In the genomic region with DNA sequence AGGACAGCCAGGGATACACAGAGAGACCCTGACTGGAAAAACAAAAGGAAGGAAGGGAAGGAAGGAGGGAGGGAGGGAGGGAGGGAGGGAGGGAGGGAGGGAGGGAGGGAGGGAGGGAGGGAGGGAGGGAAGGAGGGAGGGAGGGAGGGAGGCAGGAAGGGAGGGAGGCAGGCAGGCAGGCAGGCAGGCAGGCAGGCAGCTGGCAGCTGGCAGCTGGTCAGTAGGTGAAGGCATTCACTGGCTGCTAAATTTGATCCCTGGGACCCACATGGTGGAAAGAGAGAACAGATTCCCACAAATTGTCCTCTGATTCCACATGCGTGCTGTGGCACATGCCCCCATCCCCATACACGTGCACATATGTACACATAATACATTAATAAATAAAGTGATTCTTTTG, we compare ENCODE assay signal across 16 mouse cellular contexts. TPM values are rescaled to one million over a fixed set of nuclear protein-coding genes. Genes with fewer than 3 reads are reported as not detected.
DNase-seq lines count a peak whose midpoint lies in the region; TF ChIP-seq lines count a peak whose summit lies in the region.
"Had no signal": no experiment of that assay in that cellular context is flagged by ENCODE, and none has a peak within 500 bp of the region (broad histone marks: within the 10 kb centered on the region; RNA-seq: fewer than 3 reads in every experiment).

No protein-coding gene starts in this region.

- peaks cover 18% of the 10 kb centered on the region for H3K27me3 ChIP-seq in myocyte (ENCODE audit: control insufficient read depth, insufficient read depth, insufficient read length)
- H3K27me3 ChIP-seq: CH12.LX, Patski had no signal

- no peak for TF ChIP-seq CTCF in gastrocnemius, adult 2 months (IDR thresholded peaks at IDR 0.05)

- no peak overlapping the region for H3K4me2 ChIP-seq in myocyte (ENCODE audit: low read depth)

- no peak overlapping the region for H3ac ChIP-seq in myocyte (ENCODE audit: control insufficient read depth, insufficient read length)

- TF ChIP-seq POLR2A in myocyte (IDR thresholded peaks at IDR 0.05; ENCODE audit: insufficient read length, low read depth): no peak

- no peaks in the 10 kb centered on the region for H3K36me3 ChIP-seq in myocyte (ENCODE audit: control insufficient read depth, insufficient read depth)

- no peak overlapping the region for H3K4me3 ChIP-seq in gastrocnemius, adult 2 months
- H3K4me3 ChIP-seq in myocyte: no peak overlapping the region

- H3K79me2 ChIP-seq in myocyte (ENCODE audit: control insufficient read depth, insufficient read depth): no peaks in the 10 kb centered on the region

- no peak overlapping the region for H3K27ac ChIP-seq in gastrocnemius, adult 2 months

- intact Hi-C loops in gastrocnemius, adult 2 months (cut with DNase I): no loop called here
- intact Hi-C loops in gastrocnemius, postnatal 14 days (cut with DNase I; ENCODE audit: low total_unique reads): no loop called here

- peak; percentile 33 for DNase-seq in gastrocnemius, adult 2 months
- DNase-seq in gastrocnemius, postnatal 14 days: no peak
- no peak for DNase-seq in adipocyte (ENCODE audit: low spot score)
- DNase-seq: adrenal gland, adult 2 months; adrenal gland, postnatal 10 days; adrenal gland, postnatal 14 days; adrenal gland, postnatal 25 days; adrenal gland, postnatal 36 days; B cell, adult 2 months; cerebellum, adult 11 months; cerebellum, adult 18-20 months; cerebellum, adult 2 months had no signal

TF ChIP-seq in myocyte, 11 proteins besides CTCF, POLR2A, EP300 and RAD21:
- TF ChIP-seq REST (IDR thresholded peaks at IDR 0.05; ENCODE audit: insufficient read depth, insufficient read length) (no peak), USF1 (IDR thresholded peaks at IDR 0.05; ENCODE audit: low read depth) (no peak), MAX (IDR thresholded peaks at IDR 0.05; ENCODE audit: low read depth) (no peak), TCF12 (IDR thresholded peaks at IDR 0.05; ENCODE audit: insufficient read depth, poor library complexity, severe bottlenecking) (no peak), MYOD1 (IDR thresholded peaks at IDR 0.05; ENCODE audit: control insufficient read depth in 1 of 3, insufficient read length in 2 of 3, low read depth in 2 of 3) (peak in 2 of 3 experiments; percentile 56 to 76), CEBPB (IDR thresholded peaks at IDR 0.05; ENCODE audit: insufficient read depth, poor library complexity, severe bottlenecking) (no peak), POLR2AphosphoS2 (IDR thresholded peaks at IDR 0.05; ENCODE audit: insufficient read length, low read depth) (no peak), E2F4 (IDR thresholded peaks at IDR 0.05; ENCODE audit: insufficient read depth) (no peak), TCF3 (IDR thresholded peaks at IDR 0.05; ENCODE audit: insufficient read length, low read depth) (peak; percentile 76), MYOG (IDR thresholded peaks at IDR 0.05; ENCODE audit: control insufficient read depth in 1 of 3, insufficient read depth in 1 of 3, insufficient read length in 2 of 3, low read depth in 2 of 3) (peak in 2 of 3 experiments; percentile 71 to 74), SRF (IDR thresholded peaks at IDR 0.05; ENCODE audit: control insufficient read depth, insufficient read length, low read depth) (no peak)

RNA-seq across cellular contexts. Expression of a gene that starts 5.7 kb away (rescaled TPM):
- 1 to 10 TPM; 1.8 to 2.7 TPM for total RNA-seq in gastrocnemius, adult 2 months (2021)
- total RNA-seq in gastrocnemius, postnatal 14 days (2021): 1 to 10 TPM; 1.7 to 2.5 TPM
- polyA plus RNA-seq in myocyte (2012; fragmentation: generic; extraction: Trizol): 2.3 TPM

RNA-seq across cellular contexts. Expression of a gene that starts 8.0 kb away (rescaled TPM):
- total RNA-seq in gastrocnemius, adult 2 months (2021): not detected
- under 1 TPM in 1 of 2 experiments, not detected in 1; 0.06 TPM for total RNA-seq in gastrocnemius, postnatal 14 days (2021)
- 0.11 TPM for polyA plus RNA-seq in myocyte (2012; fragmentation: generic; extraction: Trizol)
- polyA plus RNA-seq: G1E had no signal

RNA-seq across cellular contexts. Expression of a gene that starts 14.1 kb away (rescaled TPM):
- under 1 TPM; 0.15 to 0.31 TPM for total RNA-seq in gastrocnemius, adult 2 months (2021)
- total RNA-seq in gastrocnemius, postnatal 14 days (2021): under 1 TPM; 0.33 to 0.57 TPM
- polyA plus RNA-seq in myocyte (2012; fragmentation: generic; extraction: Trizol): 0.67 TPM
- polyA plus RNA-seq: G1E had no signal

RNA-seq across cellular contexts. Expression of a gene that starts 28.1 kb away (rescaled TPM):
- 100 to 1,000 TPM; 103 to 112 TPM for total RNA-seq in gastrocnemius, adult 2 months (2021)
- 10 to 100 TPM; 93.1 to 99.9 TPM for total RNA-seq in gastrocnemius, postnatal 14 days (2021)
- 167 TPM for polyA plus RNA-seq in myocyte (2012; fragmentation: generic; extraction: Trizol)

RNA-seq across cellular contexts. Expression of a gene that starts 28.1 kb away (rescaled TPM):
- total RNA-seq in gastrocnemius, adult 2 months (2021): 100 to 1,000 TPM; 110 to 119 TPM
- 10 to 100 TPM; 62.8 to 71.1 TPM for total RNA-seq in gastrocnemius, postnatal 14 days (2021)
- 166 TPM for polyA plus RNA-seq in myocyte (2012; fragmentation: generic; extraction: Trizol)
